Mouse (Mus musculus) thymus, adult 2 months (tissue): ENCODE measurements at regions not wholly inside any gene's neighbourhood (a gene's known extent, or its start where the extent isn't known, plus 50 kb on each side); places are given as distances from the start of the nearest gene placed in this dataset.

ENCODE experiments used
- CTCF ChIP-seq: fragments of 200-500 bp; IDR thresholded peaks from 2 replicates; pipeline ENCODE4 v1.5.1; 2012; ENCODE audit warnings: mild to moderate bottlenecking, control low read depth, low read length, moderate library complexity, borderline replicate concordance; ENCODE audit not compliant: control insufficient read depth, poor library complexity, insufficient read depth; ENCODE audit errors: extremely low read depth
- POLR2A ChIP-seq: fragments of 200-500 bp; IDR thresholded peaks from 2 replicates; pipeline ENCODE4 v1.6.1; 2012; ENCODE audit warnings: mild to moderate bottlenecking, low read length, control low read depth, moderate library complexity; ENCODE audit not compliant: control insufficient read depth, poor library complexity, insufficient read depth; ENCODE audit errors: extremely low read depth

DNA sequence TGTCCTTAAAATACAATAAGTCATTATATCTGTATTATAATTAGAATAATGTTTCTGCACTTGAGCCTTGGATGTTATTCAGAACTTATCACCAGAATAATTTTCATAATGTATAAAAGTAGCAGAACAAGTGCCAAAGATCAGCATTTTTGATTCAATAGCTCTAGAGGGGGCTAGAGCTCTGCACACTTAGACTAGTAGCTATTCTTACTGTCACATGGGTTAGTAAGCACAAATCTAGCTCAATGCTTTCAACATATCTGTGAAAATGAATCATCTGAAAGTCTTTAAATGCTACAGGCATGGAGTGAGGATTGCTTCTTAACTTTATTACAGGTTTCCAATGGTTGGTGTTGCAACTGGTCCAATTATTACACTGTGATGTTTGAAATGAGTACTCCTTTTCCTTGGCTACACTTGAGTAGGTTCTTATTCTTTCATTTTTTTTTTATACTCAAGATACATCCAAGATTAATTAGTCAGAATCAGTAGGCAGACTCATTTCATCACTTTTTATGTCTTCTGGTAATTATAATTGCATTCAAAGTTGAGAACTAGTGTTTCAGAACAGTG is 415.1 kb downstream of the Eepd1 start:
- TF ChIP-seq CTCF, result no peak
- no peak for TF ChIP-seq POLR2A
